Comparison of ENCODE assay signal across 9 mouse cellular contexts in the genomic region with DNA sequence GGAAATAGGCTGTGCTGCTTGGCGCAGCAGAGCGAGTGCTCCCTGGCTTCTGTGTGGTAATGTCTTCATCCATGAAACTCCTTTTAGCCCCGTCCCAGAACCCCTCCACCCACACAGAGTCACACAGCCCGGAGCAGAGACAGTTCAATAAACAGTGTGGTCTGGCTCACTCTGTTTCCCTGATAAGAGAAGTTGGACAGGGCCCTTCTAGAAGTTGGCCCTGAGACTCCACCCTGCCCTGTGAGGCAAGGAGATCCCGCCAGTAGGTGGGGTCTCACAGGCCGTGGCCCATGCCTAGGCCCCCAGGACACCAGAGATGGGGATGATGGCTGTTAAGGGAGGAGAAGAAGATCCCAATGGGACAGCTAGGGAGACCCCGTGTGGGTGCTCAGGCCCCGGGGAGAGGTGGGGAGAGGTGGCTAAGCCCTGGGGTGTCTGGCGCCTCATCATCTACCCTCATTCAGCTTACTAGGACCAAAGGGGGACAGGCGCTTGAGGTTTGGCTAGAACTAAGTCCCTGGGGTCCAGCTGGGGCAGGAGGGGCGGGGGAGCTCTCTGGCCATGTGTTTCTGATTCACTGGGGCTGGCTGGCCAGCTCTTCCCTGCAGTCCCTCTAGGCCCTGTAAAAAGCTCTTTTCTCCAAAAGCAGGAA. TPM values are rescaled to one million over a fixed set of nuclear protein-coding genes. Genes with fewer than 3 reads are reported as not detected.
DNase-seq lines count a peak whose midpoint lies in the region; ATAC-seq lines count a peak whose summit lies in the region.
"Had no signal": no experiment of that assay in that cellular context is flagged by ENCODE, and none has a peak within 500 bp of the region (broad histone marks: within the 10 kb centered on the region; RNA-seq: fewer than 3 reads in every experiment).

No protein-coding gene starts in this region.

- H3K4me2 ChIP-seq in limb, embryonic 12.5 days, result 0 out of 2 replicates have a peak overlapping the region, but pooled peaks have one; percentile 24
- H3K4me2 ChIP-seq in stomach, embryonic 16.5 days (ENCODE audit: low read depth, low read length), result peak overlapping the region; percentile 29; the same call in 1 of the 2 replicates
- no peak overlapping the region for H3K4me2 ChIP-seq in forebrain, embryonic 14.5 days (ENCODE audit: low read length)

- H3K4me1 ChIP-seq in limb, embryonic 12.5 days (replicated peaks), result peaks cover 63% of the 10 kb centered on the region
- H3K4me1 ChIP-seq in stomach, embryonic 16.5 days (ENCODE audit: control insufficient read depth, insufficient read depth, low read length), result peaks cover 56% of the 10 kb centered on the region
- H3K4me1 ChIP-seq in forebrain, embryonic 14.5 days (ENCODE audit: control insufficient read depth, insufficient read depth, low read length), result peaks cover 9% of the 10 kb centered on the region; the same call in 1 of the 2 replicates

- H3K36me3 ChIP-seq in limb, embryonic 12.5 days, result no peaks in the 10 kb centered on the region
- no peaks in the 10 kb centered on the region for H3K36me3 ChIP-seq in stomach, embryonic 16.5 days (ENCODE audit: control insufficient read depth, insufficient read depth, low read length)
- no peaks in the 10 kb centered on the region for H3K36me3 ChIP-seq in forebrain, embryonic 14.5 days (ENCODE audit: control insufficient read depth, insufficient read depth, low read length)

- WGBS in limb, embryonic 12.5 days, result 26% methylated on average over 11 of the region's 11 CpGs
- WGBS in stomach, embryonic 16.5 days, result 41% methylated on average over 11 of the region's 11 CpGs
- WGBS in forebrain, embryonic 14.5 days, result 65% methylated on average over 10 of the region's 11 CpGs

- peak; percentile 51 for DNase-seq in ovary, postnatal 36 days (ENCODE audit: low spot score)
- DNase-seq in ovary, postnatal 10 days (ENCODE audit: low spot score), result no peak
- peak; percentile 81 to 89 for DNase-seq in heart, adult 18-20 months
- DNase-seq in spleen, postnatal 4 days (ENCODE audit: low spot score in 2 of 2), result no peak
- no peak for DNase-seq in cerebellum, adult 8-10 months
- DNase-seq in forebrain, embryonic 14.5 days (ENCODE audit: low spot score), result no peak

- ATAC-seq in limb, embryonic 12.5 days (ENCODE audit: insufficient number of reproducible peaks, insufficient read depth, low FRiP score, low TSS enrichment, low read depth), result no peak
- ATAC-seq in stomach, embryonic 16.5 days (ENCODE audit: insufficient read depth, low FRiP score), result peak; percentile 28; the same call in 1 of the 2 replicates
- no peak for ATAC-seq in forebrain, embryonic 14.5 days

- H3K9ac ChIP-seq in limb, embryonic 12.5 days (replicated peaks), result peak overlapping the region; percentile 34; the same call in 1 of the 2 replicates
- peak overlapping the region; percentile 56 for H3K9ac ChIP-seq in stomach, embryonic 16.5 days (ENCODE audit: low read length)
- no peak overlapping the region for H3K9ac ChIP-seq in forebrain, embryonic 14.5 days (ENCODE audit: low read length)

- peak overlapping the region; percentile 72 for H3K27ac ChIP-seq in limb, embryonic 12.5 days
- H3K27ac ChIP-seq in stomach, embryonic 16.5 days (ENCODE audit: low read length), result peak overlapping the region; percentile 90
- no peak overlapping the region for H3K27ac ChIP-seq in forebrain, embryonic 14.5 days (ENCODE audit: low read depth, low read length)

- peaks cover 13% of the 10 kb centered on the region for H3K27me3 ChIP-seq in limb, embryonic 12.5 days
- H3K27me3 ChIP-seq in stomach, embryonic 16.5 days (ENCODE audit: control insufficient read depth, insufficient read depth, low read length), result peaks cover 14% of the 10 kb centered on the region; the same call in 1 of the 2 replicates
- H3K27me3 ChIP-seq in forebrain, embryonic 14.5 days (replicated peaks; ENCODE audit: control insufficient read depth, insufficient read depth, low read length), result peaks cover 3% of the 10 kb centered on the region; the same call in 1 of the 2 replicates

- no peaks in the 10 kb centered on the region for H3K9me3 ChIP-seq in limb, embryonic 12.5 days
- H3K9me3 ChIP-seq in stomach, embryonic 16.5 days (replicated peaks; ENCODE audit: control insufficient read depth, low read length), result no peaks in the 10 kb centered on the region
- no peaks in the 10 kb centered on the region for H3K9me3 ChIP-seq in forebrain, embryonic 14.5 days (replicated peaks; ENCODE audit: control insufficient read depth, low read length)

- no peak overlapping the region for H3K4me3 ChIP-seq in limb, embryonic 12.5 days (replicated peaks)
- no peak overlapping the region for H3K4me3 ChIP-seq in stomach, embryonic 16.5 days (replicated peaks; ENCODE audit: low read length)
- no peak overlapping the region for H3K4me3 ChIP-seq in forebrain, embryonic 14.5 days (ENCODE audit: low read depth, low read length)

RNA-seq across cellular contexts. Expression of a gene that starts 5.9 kb away (rescaled TPM):
- total RNA-seq in heart, adult 18-20 months (2021), result 1 to 10 TPM in 1 of 2 experiments, under 1 TPM in 1; 0.62 to 1.6 TPM
- 0.45 and 0.63 TPM in 2 replicates for polyA plus RNA-seq in limb, embryonic 12.5 days (2016; fragmentation: Nextera tagmentation; extraction: Ambion mirVana)
- 1.1 and 1.6 TPM in 2 replicates for polyA plus RNA-seq in stomach, embryonic 16.5 days (2015; fragmentation: Nextera tagmentation; extraction: Ambion mirVana)
- polyA plus RNA-seq in forebrain, embryonic 14.5 days (2014; fragmentation: Nextera tagmentation; extraction: Ambion mirVana), result 1.4 and 1.7 TPM in 2 replicates

RNA-seq across cellular contexts. Expression of a gene that starts 6.6 kb away (rescaled TPM):
- total RNA-seq in heart, adult 18-20 months (2021), result 10 to 100 TPM; 31.5 to 38.5 TPM
- polyA plus RNA-seq in limb, embryonic 12.5 days (2016; fragmentation: Nextera tagmentation; extraction: Ambion mirVana), result 3.1 and 3.6 TPM in 2 replicates
- 19.6 and 24.8 TPM in 2 replicates for polyA plus RNA-seq in stomach, embryonic 16.5 days (2015; fragmentation: Nextera tagmentation; extraction: Ambion mirVana)
- polyA plus RNA-seq in forebrain, embryonic 14.5 days (2014; fragmentation: Nextera tagmentation; extraction: Ambion mirVana), result 14.7 and 15.4 TPM in 2 replicates
- total RNA-seq: hematopoietic stem cell, adult 5-6 weeks had no signal

RNA-seq across cellular contexts. Expression of a gene that starts 20.6 kb away (rescaled TPM):
- total RNA-seq in heart, adult 18-20 months (2021), result 10 to 100 TPM; 10.6 to 11.5 TPM
- 4.1 and 5.1 TPM in 2 replicates for polyA plus RNA-seq in limb, embryonic 12.5 days (2016; fragmentation: Nextera tagmentation; extraction: Ambion mirVana)
- 8.2 and 9.3 TPM in 2 replicates for polyA plus RNA-seq in stomach, embryonic 16.5 days (2015; fragmentation: Nextera tagmentation; extraction: Ambion mirVana)
- polyA plus RNA-seq in forebrain, embryonic 14.5 days (2014; fragmentation: Nextera tagmentation; extraction: Ambion mirVana), result 0.61 TPM in 2 replicates

Comparison
In these comparisons a context has a peak if more than half of its experiments do, and no peak if none do; other contexts are left out.
1. DNase-seq: peak in ovary, postnatal 36 days (single experiment) and heart, adult 18-20 months (2 of 2); none in ovary, postnatal 10 days (single experiment), spleen, postnatal 4 days (0 of 2), cerebellum, adult 8-10 months (single experiment) and forebrain, embryonic 14.5 days (single experiment).